Mouse (Mus musculus) kidney, adult 18-20 months (tissue): ENCODE data around the gene Rbfox3.
A peak's percentile ranks its signal among the peaks of the same experiment; 100 is the strongest.
"Not testable (repeated sequence)": the region's sequence is repeated elsewhere in the genome, so short reads cannot be mapped to it uniquely, and the experiment has no call there.

Source experiments
- DNase-seq: peaks from one replicate; pipeline ENCODE4 v3.0.0; 2021

Gene Rbfox3

GRCm38 (mm10) chr11:118811404-118811803 lies 100.0 kb downstream of the Rbfox3 start:
- DNase-seq = no peak

GRCm38 (mm10) chr11:118807511-118807910 lies 103.9 kb downstream of the Rbfox3 start:
- no peak for DNase-seq

GRCm38 (mm10) chr11:118794856-118795602 lies 116.4 kb downstream of the Rbfox3 start:
- no peak for DNase-seq

- no peak for DNase-seq
Observed at GRCm38 (mm10) chr11:118793639-118794021, 117.8 kb downstream of the Rbfox3 start.

GRCm38 (mm10) chr11:118792916-118793638 lies 118.3 kb downstream of the Rbfox3 start:
- no peak for DNase-seq

- no peak for DNase-seq
Observed at GRCm38 (mm10) chr11:118792163-118792915, 119.1 kb downstream of the Rbfox3 start.

- DNase-seq = no peak
Observed at GRCm38 (mm10) chr11:118791391-118791790, 120.0 kb downstream of the Rbfox3 start.

- no peak for DNase-seq
Observed at GRCm38 (mm10) chr11:118788091-118788490, 123.3 kb downstream of the Rbfox3 start.

- no peak for DNase-seq
Observed at GRCm38 (mm10) chr11:118782677-118783076, 128.7 kb downstream of the Rbfox3 start.

GRCm38 (mm10) chr11:118775753-118776152 lies 135.6 kb downstream of the Rbfox3 start:
- DNase-seq = peak; percentile 39

GRCm38 (mm10) chr11:118774777-118775176 lies 136.6 kb downstream of the Rbfox3 start:
- not testable (repeated sequence) for DNase-seq

GRCm38 (mm10) chr11:118773076-118773583 lies 138.3 kb downstream of the Rbfox3 start:
- no peak for DNase-seq

- no peak for DNase-seq
Observed at GRCm38 (mm10) chr11:118771358-118771757, 140.0 kb downstream of the Rbfox3 start.

GRCm38 (mm10) chr11:118770789-118771188 lies 140.6 kb downstream of the Rbfox3 start:
- no peak for DNase-seq

- DNase-seq = no peak
Observed at GRCm38 (mm10) chr11:118769542-118769941, 141.9 kb downstream of the Rbfox3 start.

GRCm38 (mm10) chr11:118768441-118768840 lies 143.0 kb downstream of the Rbfox3 start:
- DNase-seq = no peak

- no peak for DNase-seq
Observed at GRCm38 (mm10) chr11:118767411-118767810, 144.0 kb downstream of the Rbfox3 start.

- no peak for DNase-seq
Observed at GRCm38 (mm10) chr11:118760296-118760988, 151.0 kb downstream of the Rbfox3 start.

- DNase-seq = no peak
Observed at GRCm38 (mm10) chr11:118759228-118759627, 152.2 kb downstream of the Rbfox3 start.

GRCm38 (mm10) chr11:118758277-118758990 lies 153.0 kb downstream of the Rbfox3 start:
- DNase-seq = no peak

- DNase-seq = no peak
Observed at GRCm38 (mm10) chr11:118757488-118757887, 153.9 kb downstream of the Rbfox3 start.

- no peak for DNase-seq
Observed at GRCm38 (mm10) chr11:118755003-118755402, 156.4 kb downstream of the Rbfox3 start.
